Mouse (Mus musculus): Measurements from ENCODE around the gene Lfng.

DNA sequence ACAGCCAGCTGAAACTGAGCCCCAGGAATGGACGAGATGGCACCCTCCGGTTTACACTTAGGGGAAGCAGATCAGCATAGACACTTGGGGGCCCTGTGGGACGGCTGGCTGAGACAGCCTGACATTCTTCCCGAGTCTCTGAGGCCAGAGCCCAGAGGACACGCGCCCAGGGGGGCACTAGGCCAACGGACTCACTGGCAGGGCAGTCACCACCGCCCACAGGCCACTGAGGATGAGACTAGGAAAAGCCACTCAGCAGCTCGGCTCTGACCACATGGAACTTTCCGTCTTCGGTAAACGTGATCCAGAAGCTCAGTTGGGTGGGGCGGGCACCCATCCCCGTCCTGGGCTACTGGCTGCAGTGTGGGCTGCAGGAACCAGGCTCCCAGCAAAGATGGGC is 32.8 kb downstream of the Lfng start:
- no peak for TF ChIP-seq CTCF (IDR thresholded peaks at IDR 0.05; ENCODE audit: insufficient read depth, low read depth, low read length)
- TF ChIP-seq POLR2A (IDR thresholded peaks at IDR 0.05; ENCODE audit: insufficient read depth, low read depth, low read length) = no peak
